Mouse (Mus musculus) spleen, adult 2 months (tissue): ENCODE measurements around the gene Pear1. TPM values are rescaled to one million over a fixed set of nuclear protein-coding genes. Genes with fewer than 3 reads are reported as not detected.

Source experiments
- DNase-seq, 2 experiments: peaks; one replicate each; pipeline versions ENCODE4 v3.0.0 to v3.0.0-alpha.2; 2012 to 2021; ENCODE audit warnings: low spot score in 2 of 2, low read depth in 1 of 2
- H3K27ac ChIP-seq: fragments of 200-500 bp; 2 replicates; pipeline ENCODE4 v1.5.1; 2012; ENCODE audit warnings: low read length, inconsistent platforms; ENCODE audit not compliant: insufficient read depth
- H3K27me3 ChIP-seq: fragments of 200-500 bp; 2 replicates; pipeline ENCODE4 v1.6.1; 2012; ENCODE audit warnings: mild to moderate bottlenecking, moderate library complexity, low read length, inconsistent platforms; ENCODE audit not compliant: control insufficient read depth, insufficient read depth
- H3K36me3 ChIP-seq: fragments of 200-500 bp; 2 replicates; pipeline ENCODE4 v1.6.1; 2012; ENCODE audit warnings: mild to moderate bottlenecking, low read length, inconsistent platforms; ENCODE audit not compliant: control insufficient read depth, insufficient read depth
- H3K4me1 ChIP-seq: fragments of 200-500 bp; 2 replicates; pipeline ENCODE4 v1.6.1; 2011; ENCODE audit warnings: inconsistent platforms; ENCODE audit not compliant: control insufficient read depth, insufficient read depth, insufficient read length
- H3K4me3 ChIP-seq: fragments of 200-500 bp; 2 replicates; pipeline ENCODE4 v1.5.1; 2011; ENCODE audit warnings: mild to moderate bottlenecking, inconsistent platforms; ENCODE audit not compliant: insufficient read depth, insufficient read length; ENCODE audit errors: extremely low read depth
- CTCF ChIP-seq: fragments of 200-500 bp; IDR thresholded peaks from 2 replicates; pipeline ENCODE4 v1.5.1; 2011; ENCODE audit warnings: mild to moderate bottlenecking, inconsistent platforms; ENCODE audit not compliant: insufficient read depth, insufficient read length, insufficient replicate concordance; ENCODE audit errors: extremely low read depth
- POLR2A ChIP-seq: fragments of 200-500 bp; IDR thresholded peaks from 2 replicates; pipeline ENCODE4 v1.6.1; 2011; ENCODE audit warnings: low read depth, low read length, inconsistent platforms
- WGBS: fragments of 180-500 bp; shearing (Covaris S2); methylation state at CpG from one replicate; pipeline ENCODE4 v1.1.7; 2018; 5-methylcytosine and 5-hydroxymethylcytosine counted together
- polyA plus RNA-seq: library from polyadenylated mRNA; depleted of rRNA; stranded (reverse); fragments of >200 nt; gene quantifications from 2 replicates; pipeline ENCODE4 v1.2.3, GENCODE M21; 2012

The Pear1 gene
- polyA plus RNA-seq, 1 experiment, result 63.8 TPM

- H3K36me3 ChIP-seq, result no peaks in the 10 kb centered on the region
- H3K27me3 ChIP-seq, result peaks cover 5% of the 10 kb centered on the region; the same call in 1 of the 2 replicates
- H3K4me1 ChIP-seq, result no peaks in the 10 kb centered on the region
- no peak overlapping the region for H3K27ac ChIP-seq
- no peak for DNase-seq
- WGBS, result 67% methylated on average over 4 of the region's 4 CpGs
- H3K4me3 ChIP-seq, result no peak overlapping the region
- TF ChIP-seq POLR2A (no peak), CTCF (no peak)
These were observed 11.7 kb downstream of the Pear1 start for GRCm38 (mm10) chr3:87812413-87812812.

- 81% methylated on average over 8 of the region's 8 CpGs for WGBS
- TF ChIP-seq CTCF (no peak), POLR2A (no peak)
These were observed 12.8 kb downstream of the Pear1 start for GRCm38 (mm10) chr3:87811297-87811696.

GRCm38 (mm10) chr3:87809322-87809962, 14.7 kb downstream of the Pear1 start:
- H3K4me1 ChIP-seq, result no peaks in the 10 kb centered on the region
- H3K4me3 ChIP-seq, result no peak overlapping the region
- H3K27me3 ChIP-seq, result peaks cover 4% of the 10 kb centered on the region; the same call in 1 of the 2 replicates
- H3K27ac ChIP-seq, result no peak overlapping the region
- DNase-seq, result no peak
- 18% methylated on average over 28 of the region's 28 CpGs for WGBS
- TF ChIP-seq POLR2A (no peak), CTCF (no peak)
- H3K36me3 ChIP-seq, result no peaks in the 10 kb centered on the region

More at GRCm38 (mm10) chr3:87811297-87811696, 12.8 kb downstream of the Pear1 start:
- Histone ChIP-seq H3K27ac (no peak overlapping the region), H3K27me3 (peaks cover 5% of the 10 kb centered on the region; the same call in 1 of the 2 replicates), H3K4me3 (no peak overlapping the region), H3K4me1 (no peaks in the 10 kb centered on the region), H3K36me3 (no peaks in the 10 kb centered on the region)
- no peak for DNase-seq

- H3K27ac ChIP-seq, result no peak overlapping the region
- TF ChIP-seq CTCF (no peak), POLR2A (no peak)
- H3K4me3 ChIP-seq, result peak overlapping the region; percentile 54
- 2% methylated on average over 26 of the region's 26 CpGs for WGBS
- no peaks in the 10 kb centered on the region for H3K36me3 ChIP-seq
- no peak for DNase-seq
- no peaks in the 10 kb centered on the region; the same call in 1 of the 2 replicates for H3K4me1 ChIP-seq
- peaks cover 3% of the 10 kb centered on the region for H3K27me3 ChIP-seq
These were observed 19.9 kb downstream of the Pear1 start for GRCm38 (mm10) chr3:87804038-87804677.

- Histone ChIP-seq H3K27ac (no peak overlapping the region), H3K4me3 (no peak overlapping the region), H3K36me3 (no peaks in the 10 kb centered on the region), H3K27me3 (peaks cover 12% of the 10 kb centered on the region), H3K4me1 (no peaks in the 10 kb centered on the region; the same call in 1 of the 2 replicates)
- no peak for DNase-seq
- WGBS, result 70% methylated on average over 5 of the region's 5 CpGs
- TF ChIP-seq POLR2A (no peak), CTCF (no peak)
These were observed 22.4 kb downstream of the Pear1 start for GRCm38 (mm10) chr3:87801681-87802080.

- H3K4me3 ChIP-seq, result no peak within 1 kb of the TSS
- no peak for DNase-seq
- H3K36me3 ChIP-seq, result no peaks in the 10 kb centered on the region
- no peak for TF ChIP-seq CTCF
- TF ChIP-seq POLR2A, result no peak
- H3K27ac ChIP-seq, result no peak within 1 kb of the TSS
- 4% methylated on average over 29 of the region's 29 CpGs for WGBS
- no peaks in the 10 kb centered on the region; the same call in 1 of the 2 replicates for H3K4me1 ChIP-seq
- peaks cover 18% of the 10 kb centered on the region for H3K27me3 ChIP-seq
These were observed 27.3 kb downstream of the Pear1 start, which contains the start of gene Insrr for GRCm38 (mm10) chr3:87796736-87797334. Gene Insrr (plus strand): TSS chr3:87796951.
